Mouse (Mus musculus) embryonic stem cell, embryonic (primary cell): ENCODE data around the gene Tmtc2.

Experiments used
- CTCF ChIA-PET, 4 experiments: fragments of 300-600 bp in 2 of 4; fragments of 350-600 bp in 2 of 4; sonication (Branson Sonifier 250); formaldehyde crosslinking; loops; one replicate each; lab custom pipeline; 2022; ENCODE audit warnings: inconsistent platforms in 2 of 4; lab: Charles Lee
- POLR2A ChIA-PET, 4 experiments: fragments of 300-600 bp in 2 of 4; fragments of 350-600 bp in 2 of 4; sonication (Branson Sonifier 250); formaldehyde crosslinking; loops; one replicate each; lab custom pipeline; 2022; ENCODE audit warnings: antibody characterized with exemption in 4 of 4, inconsistent platforms in 1 of 4; lab: Charles Lee

The Tmtc2 gene

DNA sequence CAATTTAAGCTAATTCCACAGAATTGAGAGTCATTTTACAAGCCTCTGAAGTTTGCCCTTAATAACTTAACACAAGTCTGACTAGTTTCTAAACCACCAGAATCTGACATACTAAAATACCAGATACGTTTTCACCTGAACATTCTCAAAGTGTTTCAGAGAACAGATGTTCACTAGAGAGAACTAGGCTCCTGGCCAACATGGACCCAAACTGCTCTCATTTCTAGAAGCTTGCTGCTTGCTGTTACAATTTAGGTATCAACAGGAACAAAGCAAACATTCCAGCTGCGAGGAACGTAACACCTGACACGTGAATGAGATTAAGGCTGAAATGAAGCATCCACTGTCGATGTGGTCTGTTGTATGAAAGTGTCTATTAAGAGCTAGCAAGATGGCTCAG lies 16.7 kb downstream of the Tmtc2 start:
- ChIA-PET POLR2A (interaction anchor here in 1 of 4 experiments (0.9 kb wide), 1 partner anchor 8 kb away, joined by 3 read pairs; no protein-coding TSS in a partner anchor), CTCF (no interaction called here)

DNA sequence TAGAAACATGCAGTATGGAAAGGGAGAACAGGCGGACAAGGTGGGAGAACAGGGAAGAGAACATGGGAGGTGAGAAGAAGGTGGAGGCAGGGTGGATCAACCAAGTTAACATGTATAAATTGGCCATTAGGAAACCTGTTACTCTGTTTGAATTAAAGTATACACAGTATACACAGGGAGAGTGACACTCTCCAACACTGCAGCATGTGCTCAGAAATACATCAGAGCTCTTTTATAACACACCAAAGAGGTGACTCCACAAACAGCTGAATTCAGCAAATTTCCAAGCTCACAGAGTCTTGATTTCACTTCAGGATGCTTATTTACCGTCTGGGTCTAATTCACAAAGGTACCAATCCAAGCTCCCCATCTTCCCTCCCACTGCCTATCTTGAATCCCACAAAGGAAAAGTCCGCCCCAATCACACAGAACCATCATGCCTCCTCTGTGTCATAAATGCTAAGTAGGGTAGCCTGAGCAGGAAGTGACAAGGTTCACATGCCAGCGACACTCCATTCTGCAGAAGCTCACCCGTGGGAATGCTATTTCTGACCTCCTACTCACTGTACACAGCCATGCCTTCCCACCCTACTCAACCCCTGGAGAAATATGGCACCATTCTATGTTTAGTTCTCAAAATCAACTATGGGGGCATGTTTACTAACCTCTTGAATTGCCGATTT lies 17.2 kb downstream of the Tmtc2 start:
- CTCF ChIA-PET: interaction anchor here in 1 of 4 experiments (0.7 kb wide), 1 partner anchor 25 kb away, joined by 6 read pairs; no protein-coding TSS in a partner anchor
- POLR2A ChIA-PET: interaction anchor here in 2 of 4 experiments (0.7 to 1.0 kb wide), 2 partner anchors 32 to 284 kb away, joined by 3 read pairs; partner anchors contain the start of genes Ccdc59 (in 1 of the 2) and Mettl25 (in 1 of the 2)

DNA sequence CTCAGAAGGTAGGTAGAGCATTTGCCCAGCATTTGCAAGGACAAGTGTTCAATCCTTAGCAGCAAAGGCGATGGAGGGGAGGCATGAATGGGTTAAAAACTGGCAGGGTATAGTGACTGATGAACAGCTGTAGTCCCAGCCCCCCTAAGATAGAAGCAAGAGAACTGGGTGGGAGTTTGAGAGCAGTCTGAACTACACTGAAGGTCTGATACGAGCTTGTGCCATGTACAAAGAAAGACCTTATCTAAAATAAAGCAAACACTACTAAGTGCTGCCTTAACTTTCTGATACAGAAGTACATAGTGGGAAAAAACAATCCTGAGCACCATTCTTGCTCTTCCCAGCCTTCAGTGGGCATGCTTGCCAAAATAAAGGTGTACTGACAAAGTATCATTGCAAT lies 20.1 kb downstream of the Tmtc2 start:
- POLR2A ChIA-PET: no interaction called here
- CTCF ChIA-PET: no interaction called here

DNA sequence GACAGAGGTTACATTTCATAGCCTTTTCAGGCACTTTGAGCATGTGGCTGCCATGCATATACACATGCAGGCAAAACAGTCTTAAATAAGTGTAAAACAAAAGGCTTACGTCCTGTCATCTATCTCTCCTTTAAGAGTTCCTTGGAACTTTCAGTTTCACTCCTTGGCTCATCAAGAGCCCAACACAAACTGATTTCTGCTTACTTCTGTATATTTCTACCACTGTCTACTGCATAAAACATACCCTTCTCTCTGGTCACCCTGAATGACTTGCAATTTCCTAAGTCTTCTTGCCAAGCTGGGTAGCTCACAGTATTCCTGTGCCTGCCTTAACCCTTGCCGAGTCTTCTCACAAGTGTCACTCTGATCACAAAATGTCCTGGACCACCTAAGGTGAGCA lies 26.2 kb downstream of the Tmtc2 start:
- CTCF ChIA-PET: no interaction called here
- POLR2A ChIA-PET: no interaction called here

DNA sequence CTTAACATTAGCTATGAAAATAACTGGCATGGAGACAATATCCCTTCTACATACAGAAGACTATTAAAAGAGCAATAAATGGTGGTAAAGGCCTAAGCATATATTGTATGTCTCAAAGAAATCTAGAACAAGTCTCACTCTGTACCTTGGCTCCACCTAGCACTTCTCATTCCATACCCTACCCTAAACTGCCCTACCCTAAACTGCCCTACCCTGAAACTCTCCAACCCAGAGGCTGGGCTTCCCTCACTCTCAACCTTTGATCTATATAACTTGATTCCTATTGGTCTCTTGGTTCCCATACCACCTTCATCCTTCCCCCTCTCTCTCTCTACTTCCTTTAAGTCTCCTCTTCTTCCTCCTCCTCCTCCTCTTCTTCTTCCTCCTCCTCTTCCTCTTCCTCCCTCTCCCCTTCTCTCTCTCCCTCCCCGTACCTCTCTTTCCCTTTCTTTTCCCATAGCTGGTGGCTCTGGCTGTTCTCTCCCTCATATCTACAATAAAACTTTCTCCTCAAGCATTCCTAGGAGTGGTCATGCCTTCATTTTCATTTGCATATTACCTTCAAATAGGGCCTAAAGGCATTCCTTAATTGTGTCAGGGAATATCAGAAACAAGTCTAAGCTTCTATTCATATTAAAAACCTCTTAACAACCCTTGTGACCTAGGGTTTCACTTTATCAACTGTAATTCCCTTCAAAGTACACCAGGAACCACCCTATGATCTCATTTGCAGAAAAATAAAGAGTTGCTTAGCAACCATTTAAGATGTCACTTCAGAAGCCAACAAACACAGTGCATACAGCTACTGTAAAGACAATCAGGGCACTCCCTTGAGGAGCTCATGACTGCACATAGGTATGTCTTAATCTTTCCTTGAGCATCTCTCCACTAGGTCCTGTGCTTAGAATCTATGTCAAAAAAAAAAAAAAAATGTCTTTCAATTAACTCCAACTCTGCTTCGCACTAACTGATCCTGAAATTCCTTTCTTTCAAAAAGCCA lies 29.9 kb downstream of the Tmtc2 start:
- ChIA-PET CTCF (interaction anchor here in 1 of 4 experiments (0.7 kb wide), 1 partner anchor 474 kb away, joined by 5 read pairs; no protein-coding TSS in a partner anchor), POLR2A (no interaction called here)

DNA sequence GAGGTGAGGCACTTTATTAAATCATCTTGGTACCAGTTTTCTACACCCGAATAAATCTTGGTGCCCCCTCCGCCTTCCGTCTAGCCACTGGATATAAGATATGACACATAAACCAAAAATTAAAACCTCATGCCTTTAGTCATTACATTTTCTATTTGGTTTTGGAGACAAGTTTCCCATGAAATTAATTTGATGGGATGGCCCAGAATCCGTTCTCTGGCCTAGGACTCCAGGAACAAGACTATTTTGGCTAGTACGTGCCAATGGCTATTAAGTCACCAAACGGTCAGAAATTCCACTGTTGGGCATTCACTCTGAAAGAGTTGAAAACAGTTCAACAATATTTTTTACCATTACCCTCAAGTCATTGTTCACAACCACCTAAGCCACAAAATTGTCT lies 32.2 kb downstream of the Tmtc2 start:
- CTCF ChIA-PET: no interaction called here

DNA sequence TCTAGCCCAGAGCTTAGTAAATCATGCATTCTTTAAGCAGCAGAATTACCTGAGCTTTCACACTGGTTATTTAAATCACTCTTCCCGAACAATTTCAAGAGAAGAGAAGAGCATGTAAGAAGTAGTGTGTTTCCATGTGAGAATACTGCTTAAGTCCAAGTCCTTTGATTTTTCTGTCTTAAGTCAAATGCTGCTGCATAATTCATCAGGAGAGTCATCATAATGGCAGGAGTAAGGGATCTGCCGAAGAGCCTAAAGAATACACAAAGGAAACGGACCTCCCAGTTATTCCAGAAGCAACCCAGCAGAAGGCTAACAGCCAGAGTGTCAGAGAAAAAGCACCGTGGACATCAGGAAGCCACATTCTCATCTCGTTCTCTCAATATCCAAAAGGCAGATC lies 34.6 kb downstream of the Tmtc2 start:
- ChIA-PET POLR2A (interaction anchor here in 1 of 4 experiments (1.3 kb wide), 1 partner anchor 36 kb away, joined by 3 read pairs; no protein-coding TSS in a partner anchor), CTCF (interaction anchor here in 1 of 4 experiments (0.5 kb wide), 1 partner anchor 939 kb away, joined by 3 read pairs; no protein-coding TSS in a partner anchor)

More for the DNA sequence above, 32.2 kb downstream of the Tmtc2 start:
- POLR2A ChIA-PET: no interaction called here

DNA sequence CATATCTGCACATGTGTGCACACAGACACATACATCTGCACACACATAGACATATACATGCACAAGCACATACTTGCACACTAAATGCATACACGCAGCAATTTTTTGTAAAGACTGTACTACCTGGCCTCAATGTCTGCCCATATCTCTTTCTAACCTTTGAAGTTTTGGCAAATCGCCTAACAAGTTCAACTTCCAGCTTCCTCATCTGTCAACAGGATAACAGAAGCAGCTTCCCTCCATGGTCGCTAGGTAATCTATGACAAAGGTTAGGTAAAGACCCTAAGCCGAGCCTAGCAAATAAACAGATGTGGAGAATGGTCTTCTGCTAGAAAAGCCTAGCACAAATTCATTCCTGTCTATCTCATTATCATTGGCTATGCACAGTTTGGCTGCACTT lies 37.3 kb downstream of the Tmtc2 start:
- ChIA-PET CTCF (no interaction called here), POLR2A (no interaction called here)

DNA sequence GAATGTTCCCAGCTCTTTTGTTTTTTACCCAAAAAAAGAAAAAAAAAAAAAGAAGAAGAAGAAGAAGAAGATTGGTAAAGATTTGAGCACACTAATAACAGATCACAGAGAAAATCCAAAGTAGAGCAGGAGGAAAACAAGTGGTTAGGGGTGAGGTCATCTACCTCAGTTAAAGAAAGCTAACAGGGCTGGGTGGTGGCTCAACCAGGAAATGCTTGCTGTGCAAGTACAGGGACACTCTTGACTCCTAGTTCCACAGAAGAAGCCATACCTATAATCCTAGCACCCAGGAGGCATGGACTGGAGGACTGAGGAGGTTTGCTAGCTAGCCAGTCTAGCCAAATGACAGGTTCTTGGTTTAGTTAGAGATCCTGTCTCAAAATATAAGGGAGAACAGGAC lies 38.4 kb downstream of the Tmtc2 start:
- ChIA-PET POLR2A (no interaction called here), CTCF (interaction anchor here in 3 of 4 experiments (0.6 to 0.7 kb wide), 3 partner anchors 11 to 162 kb away, joined by 3 to 5 read pairs (median 4); no protein-coding TSS in a partner anchor)

DNA sequence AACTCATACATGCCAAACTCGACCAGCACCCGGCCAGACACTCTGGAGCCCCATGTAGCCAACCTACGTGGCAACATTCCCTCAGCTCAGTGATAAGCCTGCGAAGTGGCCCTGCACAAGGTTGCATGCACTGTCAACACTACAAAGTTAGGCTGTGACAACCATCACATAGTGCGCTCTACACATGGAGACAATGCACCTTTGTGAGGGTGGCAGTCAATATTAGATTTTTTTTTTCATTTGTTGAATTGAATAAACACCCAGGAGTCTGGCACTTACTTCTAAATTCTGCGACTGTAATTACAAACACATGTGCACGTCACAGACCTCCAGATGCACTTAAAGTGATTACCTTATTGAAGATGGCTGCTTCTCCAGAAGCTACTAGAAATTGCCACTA lies 41.5 kb downstream of the Tmtc2 start:
- CTCF ChIA-PET: interaction anchor here in 1 of 4 experiments (0.7 kb wide), 1 partner anchor 242 kb away, joined by 3 read pairs; no protein-coding TSS in a partner anchor
- POLR2A ChIA-PET: no interaction called here

DNA sequence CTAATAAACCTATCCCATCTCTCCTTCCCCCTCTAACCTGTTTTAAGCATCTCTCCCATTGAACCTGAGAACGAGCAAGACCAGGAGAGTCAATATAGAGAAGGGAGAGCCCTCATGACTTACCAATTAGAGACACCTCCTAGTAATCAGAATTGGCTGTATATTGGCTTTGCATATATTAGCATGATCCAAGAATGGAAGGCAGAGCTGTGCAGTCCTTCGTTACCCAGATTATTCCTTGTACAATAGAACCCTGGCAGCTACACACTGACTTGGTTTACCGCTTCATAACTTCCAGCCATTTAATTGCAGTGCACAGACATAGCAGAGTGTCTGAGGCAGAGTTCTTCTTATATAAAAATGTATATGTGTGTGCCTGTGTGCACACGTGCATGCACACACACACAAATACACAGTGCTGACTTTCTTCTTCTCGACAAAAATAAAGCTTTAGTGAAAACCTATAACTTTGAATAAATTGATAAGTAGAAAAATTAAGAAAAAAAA lies 42.2 kb downstream of the Tmtc2 start:
- CTCF ChIA-PET: interaction anchor here in 2 of 4 experiments (0.6 to 0.7 kb wide), 3 partner anchors 25 to 242 kb away, joined by 3 to 6 read pairs (median 6); no protein-coding TSS in a partner anchor
- POLR2A ChIA-PET: interaction anchor here in 1 of 4 experiments (0.6 kb wide), 1 partner anchor 23 kb away, joined by 4 read pairs; no protein-coding TSS in a partner anchor

DNA sequence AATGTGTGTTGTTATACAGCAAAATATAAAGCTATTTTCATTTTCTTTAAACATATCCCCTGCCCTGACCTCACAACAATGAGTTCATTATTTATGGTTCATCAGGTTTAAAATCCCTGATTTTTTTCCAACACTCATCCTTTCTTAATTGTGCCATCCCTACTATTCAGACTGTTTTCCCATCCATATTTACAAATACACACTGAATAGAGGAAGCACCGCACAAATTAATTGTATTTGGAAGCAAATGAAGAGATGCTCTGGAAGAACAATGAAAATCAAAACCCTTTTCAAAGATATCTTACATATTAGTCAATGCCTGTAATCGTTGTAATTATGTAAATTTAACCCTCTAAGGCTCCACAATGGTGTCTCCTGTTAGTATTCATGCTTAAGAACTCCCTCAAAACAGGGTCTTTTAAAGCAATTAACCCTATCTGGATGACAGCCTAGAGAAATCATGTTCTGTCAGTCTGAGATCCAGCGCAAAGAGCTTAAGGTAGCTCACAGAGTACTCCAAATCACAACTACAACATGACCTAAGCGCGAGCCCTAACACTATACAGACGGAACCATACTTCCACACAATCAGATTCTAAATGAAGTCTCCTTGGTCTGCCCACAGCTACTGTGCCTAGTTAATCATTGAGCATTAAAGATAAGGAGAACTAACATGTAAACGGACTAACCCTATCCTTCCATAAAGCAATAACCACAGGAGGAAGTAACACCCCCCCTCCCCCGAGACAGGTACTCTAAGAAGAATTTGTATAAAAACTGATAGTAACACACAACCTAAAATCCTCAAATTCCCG lies 43.0 kb downstream of the Tmtc2 start:
- ChIA-PET CTCF (interaction anchor here in 1 of 4 experiments (0.6 kb wide), 1 partner anchor 25 kb away, joined by 6 read pairs; no protein-coding TSS in a partner anchor), POLR2A (no interaction called here)

DNA sequence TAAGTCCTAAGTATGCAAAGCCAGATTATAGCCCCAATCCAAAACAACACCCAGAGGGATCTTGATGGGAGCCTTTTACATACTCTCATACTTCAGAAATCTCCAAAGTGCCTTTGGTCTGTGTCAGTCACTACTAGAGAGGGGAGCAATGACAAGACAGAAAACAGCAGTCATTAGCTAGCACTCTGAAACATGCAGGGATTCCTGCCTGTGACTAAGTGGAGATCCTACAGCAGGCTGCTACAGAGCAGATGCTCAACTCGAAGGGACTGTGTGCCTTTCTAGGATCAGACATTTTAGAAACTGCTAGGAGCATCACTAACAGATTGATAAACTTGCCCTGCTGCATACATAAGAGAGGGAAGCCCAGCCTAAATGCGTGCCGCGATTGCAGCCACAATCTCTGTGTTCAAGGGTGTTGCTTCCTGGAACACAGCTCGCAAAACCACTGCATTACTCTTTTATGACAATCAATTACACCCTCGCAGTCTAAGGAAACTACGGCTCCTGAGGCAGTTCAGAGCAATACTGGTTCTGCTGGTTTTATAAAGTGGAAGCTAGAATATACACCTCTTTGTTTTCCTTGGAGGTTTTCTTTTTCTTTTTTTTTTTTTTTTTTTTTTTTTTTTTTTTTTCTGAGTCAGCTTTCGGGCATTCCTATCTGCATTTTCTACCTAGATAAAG lies 50.7 kb downstream of the Tmtc2 start:
- ChIA-PET CTCF (interaction anchor here in 2 of 4 experiments (0.5 to 1.7 kb wide), 3 partner anchors 51 to 1791 kb away, joined by 3 to 4 read pairs (median 4); partner anchors contain the start of gene Tmtc2 (in 1 of the 2)), POLR2A (interaction anchor here in 2 of 4 experiments (0.6 to 1.4 kb wide), 3 partner anchors 11 to 411 kb away, joined by 3 to 4 read pairs (median 3); no protein-coding TSS in a partner anchor)

DNA sequence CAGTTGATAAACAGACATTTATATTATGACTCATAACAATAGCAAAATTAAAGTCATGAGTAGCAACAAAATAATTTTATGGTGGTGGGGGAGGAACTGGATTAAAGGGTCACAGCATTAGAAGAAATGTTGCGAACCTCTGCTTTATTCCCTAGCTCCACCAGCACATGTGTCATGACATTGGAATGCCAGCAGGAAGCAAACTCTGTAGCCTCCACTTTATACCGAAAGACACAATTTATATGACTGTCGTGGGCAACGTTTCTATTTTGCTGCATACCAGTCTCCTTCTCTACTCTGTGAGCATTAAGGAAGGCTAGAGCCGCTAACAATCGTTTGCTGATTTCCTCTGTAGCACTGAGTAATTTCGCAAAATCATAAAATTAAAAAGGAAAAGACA lies 51.8 kb downstream of the Tmtc2 start:
- CTCF ChIA-PET: interaction anchor here in 2 of 4 experiments (0.6 to 1.7 kb wide), 4 partner anchors 53 to 252 kb away, joined by 3 to 7 read pairs (median 4); partner anchors contain the start of gene Tmtc2 (in 1 of the 2)
- POLR2A ChIA-PET: no interaction called here

DNA sequence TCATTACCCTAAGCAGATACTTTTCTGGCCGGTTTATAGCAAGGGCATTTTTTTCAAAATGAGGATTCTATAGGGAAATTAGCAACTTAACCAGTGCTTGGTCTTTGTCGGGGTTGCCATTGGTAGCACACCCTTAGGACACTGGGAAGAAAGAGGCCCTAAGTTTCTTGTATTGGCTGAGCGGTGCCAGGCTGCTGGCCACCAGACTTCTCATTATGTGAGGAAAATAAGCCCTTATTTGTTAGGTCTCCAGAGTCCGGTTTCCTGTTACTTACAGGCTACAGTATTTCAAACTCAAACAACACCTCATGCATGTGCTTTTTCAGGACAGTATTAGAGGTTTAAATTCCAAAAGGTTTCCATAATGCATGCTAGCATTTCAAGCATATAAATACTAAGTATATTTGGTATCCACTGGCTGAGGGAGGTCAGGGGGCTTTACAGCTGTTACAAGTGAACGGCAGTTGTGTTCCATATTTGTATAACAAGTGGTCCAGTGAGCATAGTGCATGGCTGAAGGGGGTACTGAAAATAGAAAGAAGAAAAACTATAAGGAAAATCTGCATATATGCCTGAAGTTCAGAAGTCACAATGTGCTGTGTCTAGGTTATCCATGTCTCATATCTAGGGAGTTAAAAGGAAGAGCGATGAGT lies 55.0 kb downstream of the Tmtc2 start:
- CTCF ChIA-PET: interaction anchor here in 1 of 4 experiments (1.3 kb wide), 1 partner anchor 255 kb away, joined by 4 read pairs; no protein-coding TSS in a partner anchor
- POLR2A ChIA-PET: interaction anchor here in 1 of 4 experiments (0.6 kb wide), 1 partner anchor 171 kb away, joined by 4 read pairs; no protein-coding TSS in a partner anchor

DNA sequence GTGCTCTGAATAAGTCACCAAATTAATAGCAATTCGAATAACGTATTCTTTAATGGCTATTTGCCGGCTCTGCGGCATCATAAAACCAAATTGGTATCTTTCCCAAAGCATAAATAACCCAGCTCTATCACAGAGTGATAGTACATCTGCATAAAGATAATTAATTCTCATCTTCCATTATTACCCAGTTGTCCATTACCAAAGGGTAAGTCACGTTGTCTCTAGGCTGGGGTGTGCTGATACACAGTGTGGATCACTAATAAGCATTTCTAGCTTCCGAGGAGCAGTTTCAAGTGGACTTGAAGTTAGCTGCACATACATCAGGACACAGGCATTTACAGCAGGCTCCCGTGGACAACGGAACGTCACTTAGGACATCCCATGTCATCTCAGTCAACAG lies 56.1 kb downstream of the Tmtc2 start:
- ChIA-PET POLR2A (no interaction called here), CTCF (no interaction called here)
